Mouse (Mus musculus) liver, embryonic 12.5 days (tissue): ENCODE data around the gene Olfr62. TPM values are rescaled to one million over a fixed set of nuclear protein-coding genes. Genes with fewer than 3 reads are reported as not detected.
A peak's percentile ranks its signal among the peaks of the same experiment; 100 is the strongest.

Experiments used
- ATAC-seq: fragments of 200-750 bp; cut with Nextera tagmentation; 2 replicates; pipeline ENCODE4 v1.8.0; 2017; ENCODE audit warnings: moderate number of reproducible peaks, mild to moderate bottlenecking, moderate library complexity
- H3K27ac ChIP-seq: fragments of 300-500 bp; sonication (generic); 2 replicates; pipeline ENCODE4 v1.5.1; 2016; ENCODE audit warnings: mild to moderate bottlenecking
- H3K27me3 ChIP-seq: fragments of 300-500 bp; sonication (generic); replicated peaks from 2 replicates; pipeline ENCODE4 v1.6.1; 2016; ENCODE audit warnings: mild to moderate bottlenecking, moderate library complexity
- H3K36me3 ChIP-seq: fragments of 300-500 bp; sonication (generic); 2 replicates; pipeline ENCODE4 v1.6.1; 2016; ENCODE audit warnings: mild to moderate bottlenecking, moderate library complexity
- H3K4me1 ChIP-seq: fragments of 300-500 bp; sonication (generic); 2 replicates; pipeline ENCODE4 v1.6.1; 2016
- H3K4me2 ChIP-seq: fragments of 300-500 bp; sonication (generic); 2 replicates; pipeline ENCODE4 v1.6.1; 2016; ENCODE audit warnings: mild to moderate bottlenecking, moderate library complexity
- H3K4me3 ChIP-seq: fragments of 300-500 bp; sonication (generic); 2 replicates; pipeline ENCODE4 v1.5.1; 2016; ENCODE audit warnings: mild to moderate bottlenecking, moderate library complexity
- H3K9ac ChIP-seq: fragments of 300-500 bp; sonication (generic); 2 replicates; pipeline ENCODE4 v1.6.1; 2016; ENCODE audit warnings: mild to moderate bottlenecking, moderate library complexity
- H3K9me3 ChIP-seq: fragments of 300-500 bp; sonication (generic); replicated peaks from 2 replicates; pipeline ENCODE4 v1.6.1; 2016; ENCODE audit warnings: mild to moderate bottlenecking, moderate library complexity
- WGBS: fragments of 180-500 bp; shearing (Covaris S2); methylation state at CpG from one replicate; pipeline ENCODE4 v1.1.7; 2016; ENCODE audit not compliant: insufficient replicate concordance; 5-methylcytosine and 5-hydroxymethylcytosine counted together
- polyA plus RNA-seq: library from polyadenylated mRNA; unstranded; fragments of >200 nt; fragmentation: Nextera tagmentation; extraction: Ambion mirVana; gene quantifications from 2 replicates; pipeline ENCODE4 v1.2.1, GENCODE M21; 2016

Olfr62 gene
- polyA plus RNA-seq: not detected in 2 replicates

GRCm38 (mm10) chr4:118658652-118659051 is at the start of gene Olfr62:
Olfr62 (plus strand) TSS chr4:118658952.
- Histone ChIP-seq H3K4me3 (no peak within 1 kb of the TSS), H3K9me3 (no peaks in the 10 kb centered on the region), H3K4me2 (no peak within 1 kb of the TSS), H3K36me3 (no peaks in the 10 kb centered on the region), H3K27ac (no peak within 1 kb of the TSS), H3K27me3 (peaks cover 3% of the 10 kb centered on the region; the same call in 1 of the 2 replicates), H3K9ac (no peak within 1 kb of the TSS), H3K4me1 (no peaks in the 10 kb centered on the region)
- no peak for ATAC-seq

GRCm38 (mm10) chr4:118609836-118610235 is 48.9 kb upstream of the Olfr62 start:
- 30% methylated on average over 3 of the region's 3 CpGs for WGBS
- Histone ChIP-seq H3K9me3 (no peaks in the 10 kb centered on the region), H3K27me3 (peaks cover 8% of the 10 kb centered on the region; the same call in 1 of the 2 replicates), H3K9ac (no peak overlapping the region), H3K4me3 (no peak overlapping the region), H3K4me1 (no peaks in the 10 kb centered on the region), H3K36me3 (no peaks in the 10 kb centered on the region), H3K4me2 (no peak overlapping the region), H3K27ac (no peak overlapping the region)
- no peak for ATAC-seq

- Histone ChIP-seq H3K4me1 (no peaks in the 10 kb centered on the region), H3K27ac (no peak overlapping the region), H3K4me2 (no peak overlapping the region), H3K27me3 (peaks cover 3% of the 10 kb centered on the region; the same call in 1 of the 2 replicates), H3K36me3 (no peaks in the 10 kb centered on the region), H3K9ac (no peak overlapping the region), H3K4me3 (no peak overlapping the region), H3K9me3 (0 out of 2 replicates have a peak, but pooled peaks cover 6% of the 10 kb centered on the region)
- no peak for ATAC-seq
- WGBS: 17% methylated on average over 11 of the region's 11 CpGs
These were observed 46.1 kb upstream of the Olfr62 start for GRCm38 (mm10) chr4:118612619-118613018.

- H3K4me3 ChIP-seq: no peak overlapping the region
- peaks cover 3% of the 10 kb centered on the region; the same call in 1 of the 2 replicates for H3K27me3 ChIP-seq
- no peaks in the 10 kb centered on the region for H3K36me3 ChIP-seq
- H3K9ac ChIP-seq: no peak overlapping the region
- H3K4me2 ChIP-seq: no peak overlapping the region
- 0 out of 2 replicates have a peak, but pooled peaks cover 6% of the 10 kb centered on the region for H3K9me3 ChIP-seq
- WGBS: 71% methylated on average over 11 of the region's 11 CpGs
- H3K4me1 ChIP-seq: peaks cover 4% of the 10 kb centered on the region
- ATAC-seq: no peak
- no peak overlapping the region for H3K27ac ChIP-seq
These were observed 43.3 kb upstream of the Olfr62 start for GRCm38 (mm10) chr4:118615412-118615811.

- Histone ChIP-seq H3K27ac (peak within 1 kb of the TSS; percentile 64), H3K9me3 (0 out of 2 replicates have a peak, but pooled peaks cover 6% of the 10 kb centered on the region), H3K9ac (peak within 1 kb of the TSS; percentile 77), H3K4me2 (peak within 1 kb of the TSS; percentile 89), H3K27me3 (no peaks in the 10 kb centered on the region), H3K4me1 (peaks cover 18% of the 10 kb centered on the region), H3K4me3 (peak within 1 kb of the TSS; percentile 90), H3K36me3 (peaks cover 28% of the 10 kb centered on the region)
- peak; percentile 90 for ATAC-seq
- 1% methylated on average over 37 of the region's 41 CpGs for WGBS
These were observed 38.3 kb upstream of the Olfr62 start, which contains the start of the genes Cfap57 and Ebna1bp2 for GRCm38 (mm10) chr4:118620279-118620966. Cfap57 (minus strand) TSS chr4:118620777. Ebna1bp2 (plus strand) TSS chr4:118620799.

- peak; percentile 42 for ATAC-seq
These were observed 37.8 kb upstream of the Olfr62 start for GRCm38 (mm10) chr4:118620967-118621320.

GRCm38 (mm10) chr4:118621781-118622180 is 37.0 kb upstream of the Olfr62 start:
- Histone ChIP-seq H3K4me1 (peaks cover 18% of the 10 kb centered on the region), H3K4me2 (peak overlapping the region; percentile 89), H3K36me3 (peaks cover 42% of the 10 kb centered on the region), H3K9me3 (0 out of 2 replicates have a peak, but pooled peaks cover 6% of the 10 kb centered on the region), H3K4me3 (peak overlapping the region; percentile 90), H3K27me3 (no peaks in the 10 kb centered on the region), H3K9ac (peak overlapping the region; percentile 77), H3K27ac (no peak overlapping the region)
- WGBS: 43% methylated on average over 9 of the region's 9 CpGs
- ATAC-seq: peak; percentile 55; the same call in 1 of the 2 replicates

More at GRCm38 (mm10) chr4:118620967-118621320, 37.8 kb upstream of the Olfr62 start:
- Histone ChIP-seq H3K9ac (peak overlapping the region; percentile 77), H3K27ac (peak overlapping the region; percentile 64), H3K27me3 (no peaks in the 10 kb centered on the region), H3K36me3 (peaks cover 34% of the 10 kb centered on the region), H3K4me1 (peaks cover 18% of the 10 kb centered on the region), H3K9me3 (0 out of 2 replicates have a peak, but pooled peaks cover 6% of the 10 kb centered on the region), H3K4me3 (peak overlapping the region; percentile 90), H3K4me2 (peak overlapping the region; percentile 89)
- WGBS: under 1% methylated on average over 23 of the region's 23 CpGs

GRCm38 (mm10) chr4:118630261-118630660 is 28.5 kb upstream of the Olfr62 start:
- H3K4me1 ChIP-seq: no peaks in the 10 kb centered on the region
- no peaks in the 10 kb centered on the region for H3K27me3 ChIP-seq
- no peak for ATAC-seq
- peaks cover 54% of the 10 kb centered on the region for H3K36me3 ChIP-seq
- no peaks in the 10 kb centered on the region for H3K9me3 ChIP-seq
- no peak overlapping the region for H3K4me3 ChIP-seq
- H3K27ac ChIP-seq: no peak overlapping the region
- no peak overlapping the region for H3K9ac ChIP-seq
- 83% methylated on average over 5 of the region's 5 CpGs for WGBS
- no peak overlapping the region for H3K4me2 ChIP-seq

- Histone ChIP-seq H3K36me3 (no peaks in the 10 kb centered on the region), H3K27me3 (no peaks in the 10 kb centered on the region; the same call in 1 of the 2 replicates), H3K27ac (no peak overlapping the region)
These were observed 16.2 kb upstream of the Olfr62 start for GRCm38 (mm10) chr4:118642346-118643190.

GRCm38 (mm10) chr4:118645234-118645633 is 13.5 kb upstream of the Olfr62 start:
- no peak for ATAC-seq
- 11% methylated on average over 2 of the region's 2 CpGs for WGBS
- H3K27me3 ChIP-seq: no peaks in the 10 kb centered on the region; the same call in 1 of the 2 replicates

More at GRCm38 (mm10) chr4:118642346-118643190, 16.2 kb upstream of the Olfr62 start:
- 45% methylated on average over 20 of the region's 20 CpGs for WGBS
- H3K4me3 ChIP-seq: no peak overlapping the region
- H3K9ac ChIP-seq: no peak overlapping the region
- no peaks in the 10 kb centered on the region for H3K4me1 ChIP-seq
- no peak for ATAC-seq
- no peak overlapping the region for H3K4me2 ChIP-seq
- H3K9me3 ChIP-seq: no peaks in the 10 kb centered on the region

GRCm38 (mm10) chr4:118687086-118687485 is 28.3 kb downstream of the Olfr62 start:
- no peak for ATAC-seq
- no peak overlapping the region for H3K9ac ChIP-seq
- no peaks in the 10 kb centered on the region for H3K9me3 ChIP-seq
- H3K4me2 ChIP-seq: no peak overlapping the region
- H3K27me3 ChIP-seq: no peaks in the 10 kb centered on the region; the same call in 1 of the 2 replicates
- 12% methylated on average over 2 of the region's 2 CpGs for WGBS
- H3K36me3 ChIP-seq: no peaks in the 10 kb centered on the region
- no peaks in the 10 kb centered on the region for H3K4me1 ChIP-seq
- no peak overlapping the region for H3K27ac ChIP-seq
- H3K4me3 ChIP-seq: no peak overlapping the region

More at GRCm38 (mm10) chr4:118645234-118645633, 13.5 kb upstream of the Olfr62 start:
- no peaks in the 10 kb centered on the region for H3K9me3 ChIP-seq
- no peaks in the 10 kb centered on the region for H3K36me3 ChIP-seq
- H3K27ac ChIP-seq: no peak overlapping the region
- H3K9ac ChIP-seq: no peak overlapping the region
- no peak overlapping the region for H3K4me2 ChIP-seq
- no peaks in the 10 kb centered on the region for H3K4me1 ChIP-seq
- H3K4me3 ChIP-seq: no peak overlapping the region
